Mouse (Mus musculus) midbrain, embryonic 10.5 days (tissue): ENCODE measurements around the gene Nrp2. TPM values are rescaled to one million over a fixed set of nuclear protein-coding genes. Genes with fewer than 3 reads are reported as not detected.

ENCODE experiments used
- DNase-seq: peaks from one replicate; pipeline ENCODE4 v3.0.0-alpha.2; 2017; ENCODE audit warnings: low spot score
- H3K27ac ChIP-seq: fragments of 300-500 bp; sonication (generic); replicated peaks from 2 replicates; pipeline ENCODE4 v1.5.1; 2016; ENCODE audit warnings: mild to moderate bottlenecking
- H3K27me3 ChIP-seq: fragments of 300-500 bp; sonication (generic); 2 replicates; pipeline ENCODE4 v1.6.1; 2016; ENCODE audit warnings: low read depth, mild to moderate bottlenecking; ENCODE audit not compliant: poor library complexity, severe bottlenecking
- H3K36me3 ChIP-seq: fragments of 300-500 bp; sonication (generic); 2 replicates; pipeline ENCODE4 v1.6.1; 2016; ENCODE audit warnings: mild to moderate bottlenecking, moderate library complexity
- H3K4me1 ChIP-seq: fragments of 300-500 bp; sonication (generic); 2 replicates; pipeline ENCODE4 v1.6.1; 2016
- H3K4me3 ChIP-seq: fragments of 300-500 bp; sonication (generic); 2 replicates; pipeline ENCODE4 v1.5.1; 2016; ENCODE audit warnings: mild to moderate bottlenecking, moderate library complexity
- H3K9me3 ChIP-seq: fragments of 300-500 bp; sonication (generic); replicated peaks from 2 replicates; pipeline ENCODE4 v1.6.1; 2016; ENCODE audit warnings: mild to moderate bottlenecking
- WGBS: fragments of 180-500 bp; shearing (Covaris S2); methylation state at CpG from one replicate; pipeline ENCODE4 v1.1.7; 2016; 5-methylcytosine and 5-hydroxymethylcytosine counted together
- polyA plus RNA-seq: library from polyadenylated mRNA; unstranded; fragments of >200 nt; fragmentation: Nextera tagmentation; extraction: Ambion mirVana; gene quantifications from 2 replicates; pipeline ENCODE4 v1.2.1, GENCODE M21; 2016

Nrp2 gene
- polyA plus RNA-seq, 1 experiment from 2014 or later = 10.7 TPM

DNA sequence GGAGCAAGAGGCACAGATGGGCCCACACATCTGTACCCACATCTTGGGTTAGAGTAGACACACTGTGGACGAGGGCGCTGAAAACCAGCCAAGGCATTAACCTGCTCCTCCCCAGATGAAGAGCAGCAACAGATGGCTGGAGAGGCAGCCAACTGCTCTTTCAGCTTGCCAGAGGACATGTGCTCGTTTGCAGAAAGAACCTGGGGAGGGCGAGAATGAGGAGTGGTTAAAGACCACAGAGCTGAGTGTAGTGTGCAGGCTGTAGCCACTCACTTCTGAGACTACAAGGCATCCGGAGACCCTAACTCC, 81.0 kb downstream of the Nrp2 start:
- Histone ChIP-seq H3K9me3 (no peaks in the 10 kb centered on the region), H3K27me3 (peaks cover 53% of the 10 kb centered on the region), H3K36me3 (peaks cover 17% of the 10 kb centered on the region), H3K4me1 (peaks cover 29% of the 10 kb centered on the region), H3K27ac (peak overlapping the region; percentile 50), H3K4me3 (no peak overlapping the region)
- 82% methylated on average over 5 of the region's 5 CpGs for WGBS
- DNase-seq = no peak

DNA sequence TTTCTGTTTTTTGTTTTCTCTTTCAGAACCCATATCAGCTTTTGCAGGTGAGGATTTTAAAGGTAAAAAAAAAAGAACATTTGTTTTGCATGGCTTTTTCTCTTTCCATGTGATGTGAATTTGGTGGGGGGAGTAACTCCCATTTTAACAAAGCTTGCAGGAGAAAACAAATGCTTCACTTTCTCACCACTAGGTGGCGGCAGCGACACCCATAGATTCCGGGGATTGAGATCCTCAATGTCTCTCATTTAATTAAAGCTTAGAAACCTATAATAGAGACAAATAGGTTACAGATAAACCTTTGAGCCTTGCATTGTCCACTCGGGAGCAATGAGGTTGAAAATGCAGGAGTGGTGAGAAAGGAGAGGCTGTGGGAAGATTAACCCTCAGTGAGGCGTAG, 83.2 kb downstream of the Nrp2 start:
- WGBS = 19% methylated on average over 5 of the region's 5 CpGs
- peak; percentile 56 for DNase-seq
- Histone ChIP-seq H3K27ac (no peak overlapping the region), H3K4me3 (no peak overlapping the region), H3K4me1 (peaks cover 20% of the 10 kb centered on the region), H3K27me3 (peaks cover 53% of the 10 kb centered on the region), H3K36me3 (peaks cover 17% of the 10 kb centered on the region), H3K9me3 (no peaks in the 10 kb centered on the region)

DNA sequence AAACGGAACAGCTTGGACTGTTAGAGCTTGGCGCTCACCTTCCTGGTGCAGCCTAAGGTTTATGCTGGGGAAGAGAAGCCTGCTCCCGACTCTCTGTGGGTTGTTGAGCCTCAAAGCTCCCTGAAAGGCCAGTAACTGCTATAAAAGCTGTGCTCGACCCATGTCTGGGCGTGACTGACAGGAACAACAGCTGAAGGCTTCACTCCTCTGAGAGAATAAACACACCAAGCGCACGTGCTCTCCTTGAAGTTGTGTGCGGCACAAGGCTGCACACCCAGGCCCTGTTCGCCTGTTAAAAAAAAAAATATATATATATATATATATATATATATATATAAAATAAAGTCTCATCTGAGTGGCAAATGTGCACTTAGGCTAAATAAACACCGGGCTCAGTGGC, 84.5 kb downstream of the Nrp2 start:
- H3K27ac ChIP-seq = no peak overlapping the region
- peaks cover 20% of the 10 kb centered on the region for H3K4me1 ChIP-seq
- H3K36me3 ChIP-seq = peaks cover 15% of the 10 kb centered on the region
- 90% methylated on average over 10 of the region's 10 CpGs for WGBS
- no peak for DNase-seq
- H3K27me3 ChIP-seq = peaks cover 47% of the 10 kb centered on the region
- H3K4me3 ChIP-seq = no peak overlapping the region
- no peaks in the 10 kb centered on the region for H3K9me3 ChIP-seq

DNA sequence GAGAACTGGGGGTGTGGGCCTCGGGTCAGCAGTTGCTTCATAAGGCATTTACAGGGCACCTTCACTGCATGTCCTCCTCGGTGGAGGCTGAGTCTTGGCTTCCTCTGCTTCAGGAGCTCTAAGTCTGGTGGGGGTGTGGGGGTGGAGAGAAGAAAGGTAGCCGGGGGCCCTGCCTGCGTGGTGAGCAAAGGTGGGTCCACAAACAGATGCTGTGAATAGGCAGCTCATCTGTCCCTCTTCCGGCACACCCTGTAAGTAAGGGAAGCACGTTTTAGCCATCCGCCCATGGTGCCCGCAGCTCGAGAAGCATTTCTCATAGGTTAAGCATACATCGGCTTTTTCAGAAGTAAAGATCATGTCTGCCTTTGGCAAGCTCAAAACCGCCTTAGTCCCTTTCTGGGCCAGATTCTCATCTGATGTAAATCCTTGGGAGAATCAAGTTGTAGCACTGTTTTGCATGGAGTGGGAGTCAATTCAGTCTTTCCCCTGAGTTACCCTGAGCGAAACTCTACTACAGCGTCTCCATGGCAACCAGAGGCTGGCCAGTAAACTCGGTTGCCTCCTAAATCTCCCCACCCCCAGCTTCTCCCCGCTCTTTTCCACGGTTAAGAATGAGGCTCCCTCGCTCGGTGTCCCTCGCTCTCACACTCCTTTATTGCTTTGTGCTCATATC, 91.3 kb downstream of the Nrp2 start:
- H3K27ac ChIP-seq = peak overlapping the region; percentile 70
- peaks cover 44% of the 10 kb centered on the region for H3K27me3 ChIP-seq
- peak; percentile 78 for DNase-seq
- H3K4me3 ChIP-seq = peak overlapping the region; percentile 36
- H3K4me1 ChIP-seq = peaks cover 26% of the 10 kb centered on the region
- WGBS = 21% methylated on average over 19 of the region's 19 CpGs
- H3K36me3 ChIP-seq = no peaks in the 10 kb centered on the region
- no peaks in the 10 kb centered on the region for H3K9me3 ChIP-seq

DNA sequence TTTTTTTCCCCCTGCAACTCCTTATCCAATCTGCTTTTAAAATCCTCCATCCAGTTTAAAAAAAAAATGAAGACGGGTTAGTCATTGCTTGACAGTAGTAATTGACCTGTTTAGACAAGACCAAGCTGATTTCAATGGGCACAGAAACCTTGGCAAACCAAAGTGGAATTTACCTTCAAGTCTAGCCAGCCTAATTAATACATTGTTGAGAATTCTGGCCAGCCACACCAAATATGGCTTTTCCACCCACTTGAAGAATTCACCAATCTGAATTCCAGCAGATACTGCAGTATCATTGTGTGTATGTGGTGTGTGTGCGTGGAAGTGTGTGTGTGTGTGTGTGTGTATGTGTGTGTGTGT, 91.8 kb downstream of the Nrp2 start:
- DNase-seq = peak; percentile 19
- H3K4me1 ChIP-seq = peaks cover 26% of the 10 kb centered on the region
- peaks cover 39% of the 10 kb centered on the region for H3K27me3 ChIP-seq
- no peaks in the 10 kb centered on the region for H3K36me3 ChIP-seq
- peak overlapping the region; percentile 70 for H3K27ac ChIP-seq
- no peaks in the 10 kb centered on the region for H3K9me3 ChIP-seq
- peak overlapping the region; percentile 36; the same call in 1 of the 2 replicates for H3K4me3 ChIP-seq
- WGBS = 49% methylated on average over 2 of the region's 2 CpGs

DNA sequence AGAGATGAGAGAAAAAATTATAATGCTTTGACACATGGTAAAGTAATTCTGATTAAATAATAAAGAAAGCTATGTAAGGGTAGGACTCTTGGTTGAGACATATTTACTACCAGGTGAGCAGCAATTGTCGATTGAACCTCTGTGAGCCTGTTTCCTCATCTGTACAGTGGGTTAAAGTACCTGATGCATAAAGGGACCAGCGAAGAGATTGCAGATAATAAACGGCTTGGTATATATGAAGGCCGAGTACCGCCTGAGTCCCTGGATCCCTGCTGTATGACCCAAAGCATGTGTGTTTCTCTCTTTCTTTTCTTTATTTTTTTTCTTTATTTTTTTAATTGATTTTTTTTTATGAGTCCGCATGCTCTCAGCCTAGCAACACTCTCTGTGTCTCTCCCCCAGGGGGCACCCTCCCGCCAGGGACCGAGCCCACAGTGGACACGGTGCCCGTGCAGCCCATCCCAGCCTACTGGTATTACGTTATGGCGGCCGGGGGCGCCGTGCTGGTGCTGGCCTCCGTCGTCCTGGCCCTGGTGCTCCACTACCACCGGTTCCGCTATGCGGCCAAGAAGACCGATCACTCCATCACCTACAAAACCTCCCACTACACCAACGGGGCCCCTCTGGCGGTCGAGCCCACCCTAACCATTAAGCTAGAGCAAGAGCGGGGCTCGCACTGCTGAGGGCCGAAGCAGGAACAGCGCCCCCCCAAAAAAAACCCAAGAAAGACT, 92.4 kb downstream of the Nrp2 start:
- peaks cover 26% of the 10 kb centered on the region for H3K4me1 ChIP-seq
- peak overlapping the region; percentile 54 for H3K4me3 ChIP-seq
- WGBS = 21% methylated on average over 28 of the region's 28 CpGs
- peak; percentile 76 for DNase-seq
- H3K27ac ChIP-seq = peak overlapping the region; percentile 84
- no peaks in the 10 kb centered on the region for H3K36me3 ChIP-seq
- H3K9me3 ChIP-seq = no peaks in the 10 kb centered on the region
- peaks cover 36% of the 10 kb centered on the region for H3K27me3 ChIP-seq

DNA sequence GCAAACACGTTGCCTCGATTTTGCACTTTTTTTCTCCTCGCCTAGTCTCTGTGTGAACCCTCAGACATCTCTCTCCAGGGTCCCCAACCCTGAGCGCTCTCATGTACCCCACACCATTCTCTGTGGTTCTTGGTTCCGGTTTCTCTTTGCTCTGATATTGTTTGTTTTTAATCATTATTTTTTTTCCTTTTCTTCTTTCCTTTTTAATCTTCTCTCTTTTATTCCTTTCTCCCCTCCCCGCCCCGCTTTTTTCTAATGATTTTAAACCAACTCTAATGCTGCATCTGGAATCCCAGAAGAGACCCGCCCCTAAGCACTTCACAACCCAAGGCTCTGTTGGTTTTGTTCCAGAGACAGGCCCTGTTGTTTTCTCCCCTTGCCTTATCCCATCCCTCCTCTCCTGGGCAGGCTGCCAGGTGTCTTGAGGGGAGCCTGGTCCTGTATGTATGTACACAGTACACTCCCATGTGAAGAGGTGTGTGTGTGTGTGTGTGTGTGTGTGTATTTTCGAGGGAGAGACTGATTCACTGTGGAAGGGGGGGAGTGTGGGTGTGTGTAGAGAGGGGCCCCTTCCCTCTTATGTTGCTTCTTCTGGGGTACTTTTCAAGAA, 93.1 kb downstream of the Nrp2 start:
- peaks cover 36% of the 10 kb centered on the region for H3K27me3 ChIP-seq
- peaks cover 26% of the 10 kb centered on the region for H3K4me1 ChIP-seq
- 42% methylated on average over 9 of the region's 9 CpGs for WGBS
- no peak for DNase-seq
- H3K27ac ChIP-seq = peak overlapping the region; percentile 84
- no peaks in the 10 kb centered on the region for H3K36me3 ChIP-seq
- H3K4me3 ChIP-seq = peak overlapping the region; percentile 54
- no peaks in the 10 kb centered on the region for H3K9me3 ChIP-seq

DNA sequence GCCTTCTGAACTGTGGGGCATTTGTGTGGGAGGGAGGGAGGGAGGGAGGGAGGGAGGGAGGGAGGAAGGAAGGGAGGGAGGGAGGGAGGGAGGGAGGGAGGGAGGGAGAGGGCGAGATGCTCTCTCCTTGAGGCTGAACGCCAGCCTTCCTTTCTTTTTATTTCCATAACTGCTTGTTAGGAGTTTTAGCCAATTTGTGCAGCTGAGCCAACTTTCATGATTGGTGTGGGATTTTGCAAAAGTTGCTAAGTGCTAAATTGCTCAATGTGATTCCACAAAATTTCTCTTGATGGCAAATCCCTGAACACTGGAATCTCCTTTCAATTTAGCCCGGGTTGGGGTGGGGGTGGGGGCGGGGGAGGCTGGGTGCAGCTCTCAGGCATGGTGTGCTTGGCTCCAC, 96.3 kb downstream of the Nrp2 start:
- peaks cover 12% of the 10 kb centered on the region; the same call in 1 of the 2 replicates for H3K27me3 ChIP-seq
- WGBS = 70% methylated on average over 4 of the region's 4 CpGs
- H3K4me1 ChIP-seq = peaks cover 23% of the 10 kb centered on the region
- no peak for DNase-seq
- no peaks in the 10 kb centered on the region for H3K36me3 ChIP-seq
- H3K4me3 ChIP-seq = no peak overlapping the region
- H3K27ac ChIP-seq = no peak overlapping the region
- no peaks in the 10 kb centered on the region for H3K9me3 ChIP-seq

DNA sequence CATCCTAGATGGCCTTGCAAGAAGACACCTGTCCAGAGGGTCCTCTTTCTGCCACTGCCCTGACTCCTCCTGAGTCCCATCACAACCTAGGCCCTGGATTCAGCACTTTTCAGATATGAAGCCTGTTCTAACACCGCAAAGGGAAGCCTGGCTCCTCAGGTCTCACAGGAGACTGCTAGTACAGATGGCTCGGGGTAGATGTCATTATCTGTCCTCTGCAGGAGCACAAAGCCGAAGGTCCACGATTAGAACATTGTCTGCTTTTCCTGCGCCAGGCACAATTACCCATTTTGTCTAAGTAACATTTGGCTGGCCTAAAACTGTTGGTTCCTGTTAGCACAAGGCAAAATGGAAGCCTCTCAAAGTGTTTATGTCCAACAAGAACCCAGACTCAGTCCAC, 97.3 kb downstream of the Nrp2 start:
- DNase-seq = no peak
- Histone ChIP-seq H3K4me1 (peaks cover 14% of the 10 kb centered on the region), H3K27ac (no peak overlapping the region), H3K9me3 (no peaks in the 10 kb centered on the region), H3K4me3 (no peak overlapping the region), H3K27me3 (peaks cover 12% of the 10 kb centered on the region; the same call in 1 of the 2 replicates), H3K36me3 (no peaks in the 10 kb centered on the region)
- WGBS = 92% methylated on average over 5 of the region's 5 CpGs

DNA sequence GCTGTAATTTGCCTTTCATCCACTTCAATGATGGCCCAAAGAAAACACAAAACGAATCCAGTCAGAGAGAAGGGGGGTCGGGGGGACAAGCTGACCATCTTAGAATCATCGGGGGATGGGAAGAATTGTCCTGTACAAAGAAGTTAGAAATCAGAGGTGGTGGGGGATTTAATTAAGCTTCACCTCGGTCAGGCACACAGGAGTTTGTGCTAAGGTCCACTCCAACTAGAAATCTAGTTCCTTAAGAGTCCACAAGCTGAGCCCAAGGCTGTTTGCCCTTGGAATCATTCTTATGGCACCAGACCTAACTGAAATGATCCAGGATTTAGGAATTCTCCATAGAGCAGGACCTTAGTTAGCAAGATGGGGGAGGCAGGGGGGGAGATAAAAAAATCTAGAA, 98.3 kb downstream of the Nrp2 start:
- no peak for DNase-seq
- 57% methylated on average over 4 of the region's 4 CpGs for WGBS
- Histone ChIP-seq H3K36me3 (no peaks in the 10 kb centered on the region), H3K27ac (no peak overlapping the region), H3K4me1 (0 out of 2 replicates have a peak, but pooled peaks cover 4% of the 10 kb centered on the region), H3K4me3 (no peak overlapping the region), H3K9me3 (no peaks in the 10 kb centered on the region), H3K27me3 (peaks cover 10% of the 10 kb centered on the region; the same call in 1 of the 2 replicates)

DNA sequence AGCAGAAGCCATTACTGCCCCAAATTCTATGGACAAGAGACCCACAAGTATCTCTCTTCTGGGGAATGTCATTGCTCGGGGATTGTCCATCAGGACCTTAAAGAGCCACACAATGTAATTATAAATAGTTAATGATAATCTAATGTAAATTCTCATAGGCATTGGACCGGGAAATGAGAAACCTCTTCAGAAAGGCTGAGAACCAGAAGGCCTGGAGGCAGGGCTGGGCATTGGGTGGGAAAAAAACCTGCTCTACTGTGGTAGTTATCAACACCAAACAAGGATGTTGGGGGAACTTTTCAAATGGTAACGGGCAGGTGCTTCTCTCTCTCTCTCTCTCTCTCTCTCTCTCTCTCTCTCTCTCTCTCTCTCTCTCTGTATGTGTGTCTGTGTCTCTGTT, 98.8 kb downstream of the Nrp2 start:
- no peak overlapping the region for H3K4me3 ChIP-seq
- no peak overlapping the region for H3K27ac ChIP-seq
- 86% methylated on average over 3 of the region's 3 CpGs for WGBS
- DNase-seq = no peak
- H3K4me1 ChIP-seq = 0 out of 2 replicates have a peak, but pooled peaks cover 4% of the 10 kb centered on the region
- no peaks in the 10 kb centered on the region for H3K9me3 ChIP-seq
- H3K27me3 ChIP-seq = peaks cover 7% of the 10 kb centered on the region; the same call in 1 of the 2 replicates
- H3K36me3 ChIP-seq = no peaks in the 10 kb centered on the region

DNA sequence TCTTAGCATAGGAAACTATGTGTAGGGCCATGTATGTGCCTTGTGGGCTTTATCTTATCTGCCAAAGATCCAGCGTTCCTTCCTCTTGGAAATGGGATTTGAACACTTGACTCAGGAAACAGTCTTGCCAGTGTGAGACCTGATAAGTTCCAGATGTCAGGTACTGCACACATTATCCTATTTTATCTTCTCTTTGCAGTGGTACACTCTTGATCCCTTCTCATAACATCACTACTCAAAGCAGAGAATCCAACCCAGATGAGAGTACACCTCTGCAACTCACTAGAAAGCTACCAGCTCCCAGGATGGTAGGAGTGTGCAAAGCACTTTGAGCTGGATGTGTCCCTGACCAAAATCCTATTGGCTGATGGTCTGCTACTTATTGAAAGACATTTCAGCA, 100.5 kb downstream of the Nrp2 start:
- no peak for DNase-seq
- Histone ChIP-seq H3K4me3 (no peak overlapping the region), H3K27ac (no peak overlapping the region), H3K4me1 (peaks cover 7% of the 10 kb centered on the region; the same call in 1 of the 2 replicates), H3K9me3 (no peaks in the 10 kb centered on the region), H3K27me3 (no peaks in the 10 kb centered on the region), H3K36me3 (no peaks in the 10 kb centered on the region)
- WGBS = 84% methylated on average over 1 of the region's 1 CpGs

DNA sequence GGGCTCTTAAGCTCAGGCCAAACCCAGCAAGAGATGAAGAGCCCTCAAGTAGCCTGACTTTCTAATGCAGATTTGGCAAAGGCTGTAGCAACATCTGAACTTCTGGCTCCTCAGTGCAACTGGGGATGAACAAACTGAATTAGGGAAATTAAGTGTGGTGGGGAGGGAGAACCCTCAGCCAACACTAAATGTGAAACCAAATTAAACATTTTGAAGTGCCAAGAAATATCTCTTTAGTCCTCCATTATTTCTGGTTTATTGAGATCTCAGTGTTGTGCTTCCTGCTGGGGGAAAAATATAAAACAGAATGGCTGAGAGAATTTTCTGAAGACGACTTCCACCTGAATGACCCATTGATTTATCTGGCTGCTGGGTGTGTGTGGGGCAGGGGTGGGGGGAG, 102.9 kb downstream of the Nrp2 start:
- Histone ChIP-seq H3K4me1 (peaks cover 7% of the 10 kb centered on the region; the same call in 1 of the 2 replicates), H3K27ac (no peak overlapping the region), H3K27me3 (no peaks in the 10 kb centered on the region), H3K4me3 (no peak overlapping the region), H3K9me3 (no peaks in the 10 kb centered on the region), H3K36me3 (no peaks in the 10 kb centered on the region)
- 46% methylated on average over 1 of the region's 1 CpGs for whole genome bisulfite sequencing
- DNase-seq = no peak
